Comparison of ENCODE assay signal across 8 mouse cellular contexts in genomic region chr1:193090211-193090871, GRCm38 (mm10). TPM values are rescaled to one million over a fixed set of nuclear protein-coding genes. Genes with fewer than 3 reads are reported as not detected.
DNase-seq lines count a peak whose midpoint lies in the region; ATAC-seq and TF ChIP-seq lines count a peak whose summit lies in the region.

No protein-coding gene starts in this region.

- no peak overlapping the region for H3K9ac ChIP-seq in liver, adult 2 months (ENCODE audit: low read depth, low read length)
- H3K9ac ChIP-seq in liver, postnatal 0 days (replicated peaks): no peak overlapping the region

- H3K36me3 ChIP-seq in liver, adult 2 months (ENCODE audit: control insufficient read depth, insufficient read depth, low read length): no peaks in the 10 kb centered on the region
- no peaks in the 10 kb centered on the region for H3K36me3 ChIP-seq in liver, postnatal 0 days (replicated peaks; ENCODE audit: insufficient read depth, low read length)
- no peaks in the 10 kb centered on the region for H3K36me3 ChIP-seq in embryonic facial prominence, embryonic 10.5 days (replicated peaks)

- no peaks in the 10 kb centered on the region for H3K9me3 ChIP-seq in liver, postnatal 0 days (ENCODE audit: low read length)
- H3K9me3 ChIP-seq in embryonic facial prominence, embryonic 10.5 days: no peaks in the 10 kb centered on the region

- no peak for TF ChIP-seq CTCF in liver, adult 2 months (IDR thresholded peaks at IDR 0.05; ENCODE audit: low read depth, low read length)
- TF ChIP-seq CTCF in liver, postnatal 0 days (IDR thresholded peaks at IDR 0.05; ENCODE audit: low read depth): no peak
- no peak for TF ChIP-seq CTCF in cerebellum, adult 2 months (IDR thresholded peaks at IDR 0.05; ENCODE audit: borderline replicate concordance, insufficient read depth, low read depth, low read length)
- no peak for TF ChIP-seq CTCF in left cerebral cortex, adult 2 months (IDR thresholded peaks at IDR 0.05)

- no peak for ATAC-seq in liver, postnatal 0 days

- intact Hi-C loops in left cerebral cortex, adult 2 months (cut with DNase I): loop anchor here (2.0 kb wide), 1 partner anchor 32 kb away; no protein-coding TSS in a partner anchor

- no peak for TF ChIP-seq EP300 in liver, postnatal 0 days (IDR thresholded peaks at IDR 0.05; ENCODE audit: low read depth)

- peak overlapping the region; percentile 55 for H3K27ac ChIP-seq in liver, adult 2 months (replicated peaks; ENCODE audit: insufficient read depth, low read depth, low read length)
- H3K27ac ChIP-seq in liver, postnatal 0 days (ENCODE audit: low read depth): no peak overlapping the region
- H3K27ac ChIP-seq in cerebellum, adult 2 months (ENCODE audit: insufficient read depth, low read length): no peak overlapping the region
- H3K27ac ChIP-seq in left cerebral cortex, adult 2 months: peak overlapping the region; percentile 78
- no peak overlapping the region for H3K27ac ChIP-seq in embryonic facial prominence, embryonic 10.5 days (replicated peaks)

- peak; percentile 94 for DNase-seq in liver, adult 2 months (ENCODE audit: extremely low read depth, low read depth, low spot score)
- DNase-seq in liver, postnatal 0 days: no peak
- DNase-seq in cerebellum, adult 2 months: peak; percentile 42 to 62
- DNase-seq in gastrocnemius, postnatal 10 days: peak; percentile 81
- peak; percentile 52 to 56 for DNase-seq in left cerebral cortex, adult 2 months (ENCODE audit: extremely low spot score in 1 of 2, low spot score in 2 of 2)
- peak; percentile 92 for DNase-seq in skeletal muscle tissue, adult 2 months (ENCODE audit: low read depth, low spot score)
- no peak for DNase-seq in embryonic facial prominence, embryonic 10.5 days (ENCODE audit: low spot score)
- DNase-seq in liver: no peak

- H3K4me2 ChIP-seq in liver, postnatal 0 days (ENCODE audit: low read depth, low read length): no peak overlapping the region

- no peaks in the 10 kb centered on the region for H3K79me2 ChIP-seq in liver, adult 2 months (ENCODE audit: control insufficient read depth, insufficient read depth, low read length)

- no peaks in the 10 kb centered on the region for H3K27me3 ChIP-seq in liver, adult 2 months (ENCODE audit: control insufficient read depth, insufficient read depth, low read length)
- H3K27me3 ChIP-seq in liver, postnatal 0 days (ENCODE audit: insufficient read depth, low read length): no peaks in the 10 kb centered on the region
- no peaks in the 10 kb centered on the region for H3K27me3 ChIP-seq in cerebellum, adult 2 months (ENCODE audit: control insufficient read depth, insufficient read depth, low read length)
- H3K27me3 ChIP-seq in embryonic facial prominence, embryonic 10.5 days (replicated peaks; ENCODE audit: low read depth, poor library complexity, severe bottlenecking): no peaks in the 10 kb centered on the region

- H3K4me3 ChIP-seq in liver, adult 2 months (ENCODE audit: insufficient read depth, low read depth, low read length): no peak overlapping the region
- no peak overlapping the region for H3K4me3 ChIP-seq in liver, postnatal 0 days (ENCODE audit: low read depth, low read length)
- H3K4me3 ChIP-seq in cerebellum, adult 2 months (replicated peaks; ENCODE audit: insufficient read depth, low read depth, low read length): no peak overlapping the region
- H3K4me3 ChIP-seq in left cerebral cortex, adult 2 months: peak overlapping the region; percentile 27
- no peak overlapping the region for H3K4me3 ChIP-seq in embryonic facial prominence, embryonic 10.5 days

- H3K4me1 ChIP-seq in liver, adult 2 months (ENCODE audit: control insufficient read depth, insufficient read depth, low read length): peaks cover 10% of the 10 kb centered on the region
- no peaks in the 10 kb centered on the region for H3K4me1 ChIP-seq in liver, postnatal 0 days (ENCODE audit: insufficient read depth)
- peaks cover 6% of the 10 kb centered on the region; the same call in 1 of the 2 replicates for H3K4me1 ChIP-seq in cerebellum, adult 2 months (ENCODE audit: control insufficient read depth, insufficient read depth, low read length)
- peaks cover 7% of the 10 kb centered on the region; the same call in 1 of the 2 replicates for H3K4me1 ChIP-seq in embryonic facial prominence, embryonic 10.5 days

- 58% methylated on average over 18 of the region's 18 CpGs for WGBS in liver, adult 2 months
- 78% methylated on average over 18 of the region's 18 CpGs for whole genome bisulfite sequencing in liver, postnatal 0 days (ENCODE audit: insufficient replicate concordance)
- 19% methylated on average over 18 of the region's 18 CpGs for WGBS in cerebellum, adult 2 months
- 81% methylated on average over 18 of the region's 18 CpGs for WGBS in embryonic facial prominence, embryonic 10.5 days

- no peak for TF ChIP-seq POLR2A in liver, adult 2 months (IDR thresholded peaks at IDR 0.05; ENCODE audit: extremely low read depth, insufficient read depth, low read length)
- no peak for TF ChIP-seq POLR2A in cerebellum, adult 2 months (IDR thresholded peaks at IDR 0.05; ENCODE audit: borderline replicate concordance, insufficient read depth, low read length)

RNA-seq across cellular contexts. Expression of gene Diexf, which starts 39.7 kb away (rescaled TPM):
- 5.2 and 6.2 TPM in 2 replicates for total RNA-seq in liver, adult 2 months (2014; rRNA removed)
- polyA plus RNA-seq in liver, adult 2 months (2012; rRNA removed): 8.0 and 11.0 TPM in 2 replicates
- polyA plus RNA-seq in liver, postnatal 0 days (2015; fragmentation: Nextera tagmentation; extraction: Ambion mirVana): 1.5 and 1.9 TPM in 2 replicates
- polyA plus RNA-seq in cerebellum, adult 2 months (2012; rRNA removed): 17.7 and 18.9 TPM in 2 replicates
- 10 to 100 TPM in 1 of 2 experiments, 1 to 10 TPM in 1; 9.2 to 12.9 TPM for total RNA-seq in gastrocnemius, postnatal 10 days (2021)
- 10 to 100 TPM; 20.9 to 25.5 TPM for total RNA-seq in left cerebral cortex, adult 2 months (2021)
- polyA plus RNA-seq in embryonic facial prominence, embryonic 10.5 days (2016; fragmentation: Nextera tagmentation; extraction: Ambion mirVana): 10.2 and 10.6 TPM in 2 replicates

RNA-seq across cellular contexts. Expression of gene Syt14, which starts 54.8 kb away (rescaled TPM):
- total RNA-seq in liver, adult 2 months (2014; rRNA removed): under 0.01 and 0.20 TPM in 2 replicates
- polyA plus RNA-seq in liver, adult 2 months (2012; rRNA removed): not detected in 2 replicates
- 1.6 and 1.8 TPM in 2 replicates for polyA plus RNA-seq in liver, postnatal 0 days (2015; fragmentation: Nextera tagmentation; extraction: Ambion mirVana)
- polyA plus RNA-seq in cerebellum, adult 2 months (2012; rRNA removed): 6.4 and 6.9 TPM in 2 replicates
- under 1 TPM; 0.59 to 0.61 TPM for total RNA-seq in gastrocnemius, postnatal 10 days (2021)
- 10 to 100 TPM; 27.5 to 28.2 TPM for total RNA-seq in left cerebral cortex, adult 2 months (2021)
- 4.2 and 4.3 TPM in 2 replicates for polyA plus RNA-seq in embryonic facial prominence, embryonic 10.5 days (2016; fragmentation: Nextera tagmentation; extraction: Ambion mirVana)

Comparison
In these comparisons a context has a peak if more than half of its experiments do, and no peak if none do; other contexts are left out.
1. DNase-seq: peak in liver, adult 2 months (single experiment), cerebellum, adult 2 months (2 of 2), gastrocnemius, postnatal 10 days (single experiment), left cerebral cortex, adult 2 months (2 of 2) and skeletal muscle tissue, adult 2 months (single experiment); none in liver, postnatal 0 days (single experiment), embryonic facial prominence, embryonic 10.5 days (single experiment) and liver (single experiment).
2. H3K27ac ChIP-seq: peak in liver, adult 2 months (single experiment) and left cerebral cortex, adult 2 months (single experiment); none in liver, postnatal 0 days (single experiment), cerebellum, adult 2 months (single experiment) and embryonic facial prominence, embryonic 10.5 days (single experiment).